Mouse (Mus musculus) lung, postnatal 36 days (tissue): Measurements from ENCODE around the gene Kcnh1.

Source experiments
- DNase-seq: peaks from one replicate; pipeline ENCODE4 v3.0.0; 2022; ENCODE audit warnings: mixed read lengths

Gene Kcnh1

GRCm38 (mm10) chr1:192419176-192419575 lies 228.6 kb downstream of the Kcnh1 start:
- no peak for DNase-seq

DNA sequence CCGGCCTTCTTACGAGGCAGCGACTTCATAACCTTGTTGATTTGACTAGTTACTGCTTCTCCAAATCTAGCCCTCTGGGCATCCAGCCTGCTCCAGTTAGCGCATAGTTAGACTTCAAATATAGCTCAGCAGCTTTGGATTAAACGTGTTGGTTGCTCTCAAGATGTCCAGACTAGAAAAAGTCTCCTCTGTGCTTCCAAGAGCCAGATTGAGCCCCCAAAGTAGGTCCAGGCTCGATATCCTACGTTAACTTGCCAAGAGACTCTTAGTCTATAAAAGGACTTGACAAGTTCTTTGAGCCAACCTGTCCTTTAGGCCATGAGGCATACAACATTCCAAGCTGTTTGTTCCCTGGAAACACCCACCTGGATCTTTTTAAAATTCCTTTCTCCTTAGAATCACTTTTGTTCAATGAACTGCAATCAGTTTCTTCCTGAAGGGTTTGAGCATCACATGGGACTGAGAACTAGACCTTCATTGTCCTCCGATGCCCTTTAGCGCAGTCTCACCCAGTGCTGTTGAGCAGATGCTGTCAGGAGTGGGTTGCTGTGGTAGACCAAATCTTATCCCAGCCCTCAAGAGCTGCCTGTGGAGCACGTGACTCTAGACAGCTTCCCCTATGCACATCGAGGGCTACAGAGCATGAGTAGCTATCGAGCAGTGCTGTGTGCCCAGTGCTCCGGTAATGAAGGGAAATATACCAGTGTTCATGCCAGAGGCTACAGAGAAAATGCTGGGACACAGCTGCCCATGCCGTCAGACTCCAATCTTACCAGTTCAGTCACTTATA lies 231.0 kb downstream of the Kcnh1 start:
- DNase-seq: no peak

DNA sequence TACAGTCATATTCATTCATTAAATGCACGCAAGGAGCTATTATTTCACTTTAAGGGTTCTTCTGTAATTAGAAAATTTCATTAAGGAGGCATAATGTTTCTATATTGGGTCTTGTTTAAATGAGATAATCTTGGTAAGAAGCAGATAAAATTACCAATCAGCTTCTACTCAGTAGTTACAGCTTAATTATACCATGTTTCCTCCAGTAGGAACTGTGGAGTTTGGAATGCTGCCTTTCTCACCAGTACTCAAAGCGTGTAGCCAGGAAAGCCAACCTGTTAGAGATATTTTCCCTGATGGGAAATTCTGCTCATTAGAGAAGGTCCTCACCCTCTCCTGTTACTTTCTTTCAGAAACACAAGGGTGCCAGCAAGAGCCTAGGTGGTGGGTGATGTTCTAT lies 240.8 kb downstream of the Kcnh1 start:
- DNase-seq: no peak

DNA sequence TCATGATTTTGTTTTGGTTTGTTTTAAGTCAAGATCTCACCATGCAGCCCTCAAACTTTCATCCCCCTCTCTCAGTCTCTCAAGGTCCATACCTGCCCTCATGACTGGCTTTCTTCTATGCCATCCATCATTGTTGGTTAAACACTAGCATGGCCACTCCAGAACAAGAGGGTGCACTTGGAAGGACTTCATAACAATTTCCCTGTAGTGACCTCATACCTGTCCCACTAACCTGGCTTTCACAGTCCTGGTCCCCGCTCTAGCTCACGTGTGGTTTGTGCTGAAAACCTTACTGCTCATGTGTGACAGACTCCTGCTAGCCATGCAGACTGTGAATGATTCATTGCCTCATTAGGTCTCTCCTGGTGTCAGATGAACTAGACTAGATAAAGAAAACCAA lies 244.9 kb downstream of the Kcnh1 start:
- DNase-seq: peak; percentile 41

GRCm38 (mm10) chr1:192439151-192439837 lies 248.7 kb downstream of the Kcnh1 start:
- DNase-seq: no peak

- DNase-seq: no peak
Observed at GRCm38 (mm10) chr1:192442772-192443445, 252.3 kb downstream of the Kcnh1 start.

DNA sequence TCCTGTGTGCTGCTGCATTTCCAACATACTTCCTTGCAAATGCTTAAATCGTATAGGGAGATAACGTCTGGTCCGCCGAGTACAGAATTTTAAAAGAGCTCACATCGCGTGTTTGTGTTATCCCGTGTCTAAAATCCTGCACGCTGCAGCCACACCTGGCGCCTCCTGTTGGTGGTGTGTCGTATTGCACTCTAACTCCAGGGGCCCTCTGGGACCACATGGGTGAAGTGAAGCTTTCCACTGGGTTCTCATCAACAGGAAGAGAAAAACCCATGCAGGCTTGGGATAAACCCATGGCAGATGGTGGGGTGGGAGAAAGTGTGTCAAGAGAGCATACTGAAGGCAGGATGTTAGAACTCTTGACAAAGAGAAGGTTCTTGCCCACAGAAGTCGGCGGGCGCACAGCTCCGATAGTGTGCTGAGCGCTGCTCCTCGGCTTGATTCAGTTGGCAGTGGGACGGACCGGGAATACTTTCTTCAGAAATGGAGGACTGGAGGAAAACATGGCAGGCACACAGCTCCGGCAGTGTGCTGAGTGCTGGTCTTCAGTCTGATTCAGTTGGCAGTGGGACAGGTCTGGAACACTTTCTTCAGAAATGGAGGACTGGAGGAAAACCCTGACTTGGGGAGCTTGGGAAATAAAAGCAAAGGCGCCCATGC lies 253.6 kb downstream of the Kcnh1 start:
- peak; percentile 20 for DNase-seq

- peak; percentile 50 for DNase-seq
Observed at GRCm38 (mm10) chr1:192444658-192445447, 254.3 kb downstream of the Kcnh1 start.

- DNase-seq: no peak
Observed at GRCm38 (mm10) chr1:192446158-192446557, 255.6 kb downstream of the Kcnh1 start.

GRCm38 (mm10) chr1:192447666-192448065 lies 257.1 kb downstream of the Kcnh1 start:
- no peak for DNase-seq

- no peak for DNase-seq
Observed at GRCm38 (mm10) chr1:192448512-192448911, 257.9 kb downstream of the Kcnh1 start.

DNA sequence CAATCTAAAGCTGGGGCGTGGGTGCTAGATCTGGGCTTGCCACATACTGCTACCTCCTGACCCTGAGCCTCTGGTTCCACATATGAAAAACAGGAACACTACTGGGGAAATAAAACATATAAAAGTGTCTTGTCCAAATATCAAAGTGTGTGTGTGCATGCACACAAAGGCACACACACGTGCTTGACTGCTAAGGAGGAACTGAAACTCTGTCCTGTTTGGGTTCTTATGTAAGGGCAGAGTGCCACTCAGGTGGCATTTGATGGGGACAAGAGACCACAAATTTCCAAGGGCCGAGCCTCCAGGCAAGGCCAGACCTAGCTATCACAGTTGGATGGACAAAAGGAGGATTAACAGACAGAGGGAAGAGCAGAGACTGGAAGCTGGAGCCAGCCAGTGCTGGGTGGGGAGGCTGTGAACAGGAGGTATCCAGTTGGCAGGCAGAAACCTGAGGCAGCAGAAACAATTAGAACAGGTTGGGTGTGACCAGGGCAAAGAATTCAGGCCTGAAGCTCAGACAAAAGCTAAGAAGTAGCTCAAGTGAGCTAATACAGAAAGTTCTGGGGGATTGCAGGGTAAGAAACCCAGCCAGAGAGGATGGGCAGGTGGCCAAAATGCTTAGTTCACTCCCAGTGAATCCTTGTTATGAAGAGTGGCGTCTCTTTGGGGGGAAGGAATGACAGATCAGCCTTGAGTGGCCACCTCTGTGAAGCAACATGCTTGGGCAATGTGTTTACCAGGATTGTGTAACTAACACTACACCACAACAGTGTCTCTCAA lies 259.2 kb downstream of the Kcnh1 start:
- no peak for DNase-seq

- DNase-seq: no peak
Observed at GRCm38 (mm10) chr1:192450425-192450824, 259.9 kb downstream of the Kcnh1 start.

- no peak for DNase-seq
Observed at GRCm38 (mm10) chr1:192451722-192452121, 261.1 kb downstream of the Kcnh1 start.

DNA sequence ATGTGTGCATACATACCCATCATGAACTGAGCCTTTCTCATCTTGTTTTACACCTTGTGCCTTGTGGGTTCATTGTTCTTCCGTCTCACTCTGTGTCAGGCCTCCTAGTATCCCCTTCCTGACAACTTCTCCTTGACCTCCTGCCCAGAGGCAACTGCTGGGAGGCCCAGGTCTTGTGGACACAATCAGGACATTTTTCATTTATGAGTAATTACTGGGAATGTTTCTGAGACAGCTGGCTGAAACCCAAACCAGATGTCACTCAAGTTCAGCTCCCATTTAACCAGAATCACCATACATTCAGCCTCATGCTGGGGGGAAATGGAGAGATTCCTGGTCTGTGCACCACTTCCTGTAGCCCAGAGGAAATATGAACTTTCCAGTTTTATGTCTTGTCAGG lies 263.9 kb downstream of the Kcnh1 start:
- DNase-seq: no peak

- no peak for DNase-seq
Observed at GRCm38 (mm10) chr1:192454981-192455380, 264.4 kb downstream of the Kcnh1 start.

DNA sequence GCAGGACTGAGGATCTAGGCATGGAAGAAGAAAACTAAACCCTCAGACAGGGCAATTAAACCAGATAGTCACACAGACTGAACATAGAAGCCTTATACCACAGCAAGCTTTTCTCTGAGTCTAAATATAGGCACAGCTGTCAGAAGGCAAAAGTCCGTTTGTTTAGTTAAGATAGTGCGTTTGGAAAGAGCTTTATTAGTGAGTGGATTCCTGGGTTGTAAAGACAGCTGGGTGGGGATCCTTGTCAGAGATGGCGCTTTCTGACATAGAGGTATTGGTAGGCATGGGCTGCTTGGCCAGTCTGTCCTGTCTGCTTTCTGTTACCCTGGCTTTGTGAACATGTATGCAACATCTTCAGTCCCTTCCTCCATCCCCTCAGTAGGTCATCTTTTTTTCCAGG lies 266.5 kb downstream of the Kcnh1 start:
- DNase-seq: no peak

- no peak for DNase-seq
Observed at GRCm38 (mm10) chr1:192457526-192458206, 267.1 kb downstream of the Kcnh1 start.

GRCm38 (mm10) chr1:192463732-192464131 lies 273.2 kb downstream of the Kcnh1 start:
- DNase-seq: no peak

GRCm38 (mm10) chr1:192472366-192472765 lies 281.8 kb downstream of the Kcnh1 start:
- no peak for DNase-seq

DNA sequence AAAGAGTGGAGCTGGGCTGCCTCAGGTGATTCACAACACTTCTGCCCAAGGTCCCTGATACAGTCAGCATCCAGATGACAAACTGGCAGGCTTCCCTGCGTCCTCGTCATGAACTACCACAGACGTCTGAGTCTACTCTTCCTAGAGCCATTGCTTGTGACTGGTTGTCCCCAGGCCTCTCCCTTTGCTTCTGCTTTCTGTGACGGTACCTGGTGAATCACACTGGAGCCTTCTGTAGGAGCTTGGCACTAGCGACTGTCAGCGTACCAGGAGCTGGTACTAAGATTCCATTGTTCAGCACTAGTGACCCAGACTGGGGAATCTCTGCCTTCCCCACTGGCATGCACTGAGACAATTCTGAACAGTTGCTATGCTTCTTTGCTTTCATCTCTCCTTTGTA lies 282.6 kb downstream of the Kcnh1 start:
- DNase-seq: no peak
